Mouse (Mus musculus) heart, postnatal 0 days (tissue): ENCODE results near the gene Egfl7. TPM values are rescaled to one million over a fixed set of nuclear protein-coding genes. Genes with fewer than 3 reads are reported as not detected.

Experiments
- ATAC-seq: fragments of 200-750 bp; cut with Nextera tagmentation; 2 replicates; pipeline ENCODE4 v1.8.0; 2017; ENCODE audit warnings: low read depth, moderate number of reproducible peaks, moderate library complexity; ENCODE audit not compliant: insufficient read depth
- DNase-seq: peaks from one replicate; pipeline ENCODE4 v3.0.0-alpha.2; 2016; ENCODE audit warnings: low spot score
- H3K27ac ChIP-seq: fragments of 300-500 bp; sonication (generic); 2 replicates; pipeline ENCODE4 v1.5.1; 2014; ENCODE audit warnings: low read depth, mild to moderate bottlenecking
- H3K27me3 ChIP-seq: fragments of 300-500 bp; sonication (generic); 2 replicates; pipeline ENCODE4 v1.6.1; 2014; ENCODE audit warnings: low read length, mixed read lengths; ENCODE audit not compliant: control insufficient read depth, insufficient read depth
- H3K36me3 ChIP-seq: fragments of 300-500 bp; sonication (generic); replicated peaks from 2 replicates; pipeline ENCODE4 v1.6.1; 2014; ENCODE audit warnings: low read length, mixed read lengths; ENCODE audit not compliant: control insufficient read depth, insufficient read depth
- H3K4me1 ChIP-seq: fragments of 300-500 bp; sonication (generic); 2 replicates; pipeline ENCODE4 v1.6.1; 2014; ENCODE audit warnings: antibody characterized with exemption; ENCODE audit not compliant: control insufficient read depth, insufficient read depth
- H3K4me2 ChIP-seq: fragments of 300-500 bp; sonication (generic); 2 replicates; pipeline ENCODE4 v1.6.1; 2014; ENCODE audit warnings: low read depth, mild to moderate bottlenecking, low read length, moderate library complexity
- H3K4me3 ChIP-seq: fragments of 300-500 bp; sonication (generic); 2 replicates; pipeline ENCODE4 v1.5.1; 2014; ENCODE audit warnings: low read depth, low read length
- H3K9ac ChIP-seq: fragments of 300-500 bp; sonication (generic); replicated peaks from 2 replicates; pipeline ENCODE4 v1.6.1; 2014; ENCODE audit warnings: low read depth, low read length, mixed read lengths
- H3K9me3 ChIP-seq: fragments of 300-500 bp; sonication (generic); replicated peaks from 2 replicates; pipeline ENCODE4 v1.6.1; 2016; ENCODE audit warnings: low read length; ENCODE audit not compliant: control insufficient read depth
- CTCF ChIP-seq: IDR thresholded peaks from 2 replicates; pipeline ENCODE4 v1.5.1; 2016; ENCODE audit warnings: antibody characterized with exemption, control low read depth, low read depth
- EP300 ChIP-seq: IDR thresholded peaks from 2 replicates; pipeline ENCODE4 v1.6.1; 2016; ENCODE audit warnings: antibody characterized with exemption, low read depth
- WGBS: fragments of 180-500 bp; shearing (Covaris S2); extraction: QIAGEN DNeasy Blood & Tissue Kit; methylation state at CpG from one replicate; pipeline ENCODE4 v1.1.7; 2014; 5-methylcytosine and 5-hydroxymethylcytosine counted together
- polyA plus RNA-seq: library from polyadenylated mRNA; unstranded; fragments of >200 nt; fragmentation: Nextera tagmentation; extraction: Ambion mirVana; gene quantifications from 2 replicates; pipeline ENCODE4 v1.2.1, GENCODE M21; 2015
- total RNA-seq: library from RNA; depleted of rRNA; stranded (reverse); fragments of >200 nt; gene quantifications from 2 replicates; pipeline ENCODE4 v1.2.3, GENCODE M21; 2014; ENCODE audit warnings: low replicate concordance

Egfl7 gene
- total and polyA plus RNA-seq, 2 experiments from 2014 or later: 158 to 375 TPM

DNA sequence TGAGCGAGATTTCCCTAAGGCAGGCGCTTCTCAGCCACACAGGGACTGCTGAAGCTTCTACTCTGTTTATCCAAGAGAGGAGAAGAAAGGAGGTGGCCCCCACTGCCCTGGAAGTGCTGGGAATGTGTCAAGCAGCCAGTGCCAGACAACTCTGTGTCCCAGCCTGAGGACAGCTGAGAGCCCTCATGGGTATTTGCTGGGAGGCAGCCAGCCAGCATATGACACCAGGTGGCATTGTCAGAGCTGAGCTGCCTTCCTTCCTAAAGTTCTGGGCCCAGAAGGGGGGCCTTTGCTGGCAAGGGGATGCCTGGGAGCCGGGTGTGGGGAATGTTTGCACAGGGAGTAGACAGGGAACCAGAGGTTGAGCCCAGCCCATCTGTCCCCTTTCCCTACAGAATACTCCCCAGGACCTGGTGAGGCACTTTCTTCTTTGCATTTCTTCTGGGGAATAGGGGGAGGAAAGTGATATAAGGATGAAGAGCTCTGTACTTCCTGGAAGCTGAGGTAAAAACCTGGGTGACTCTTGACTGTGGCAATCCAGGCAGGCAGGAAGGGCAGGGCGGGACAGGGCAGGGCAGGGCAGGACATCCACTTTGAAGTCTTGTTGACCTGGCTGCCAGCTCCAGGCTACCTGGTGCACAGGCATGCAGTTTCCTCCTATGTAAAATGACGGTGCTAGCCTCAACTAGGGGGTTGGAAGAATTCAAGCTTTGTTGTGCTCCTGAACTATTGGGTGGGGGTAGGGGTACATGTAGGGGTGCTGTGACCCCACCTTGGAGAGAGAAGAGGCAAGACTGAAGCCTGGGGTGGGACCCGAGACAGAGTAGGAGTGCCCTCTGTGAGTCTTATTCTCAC lies 27.5 kb downstream of the Egfl7 start:
- Histone ChIP-seq H3K4me3 (no peak overlapping the region), H3K4me1 (peaks cover 26% of the 10 kb centered on the region), H3K27me3 (no peaks in the 10 kb centered on the region), H3K36me3 (no peaks in the 10 kb centered on the region), H3K27ac (peak overlapping the region; percentile 63), H3K4me2 (no peak overlapping the region), H3K9me3 (no peaks in the 10 kb centered on the region), H3K9ac (0 out of 2 replicates have a peak overlapping the region, but pooled peaks have one; percentile 1)
- 43% methylated on average over 6 of the region's 6 CpGs for WGBS
- peak; percentile 45; the same call in 1 of the 2 replicates for TF ChIP-seq EP300
- peak; percentile 10; the same call in 1 of the 2 replicates for TF ChIP-seq CTCF
- ATAC-seq: peak; percentile 48
- peak; percentile 76 for DNase-seq

- Histone ChIP-seq H3K27ac (no peak overlapping the region), H3K4me3 (no peak overlapping the region), H3K36me3 (no peaks in the 10 kb centered on the region), H3K27me3 (no peaks in the 10 kb centered on the region), H3K4me1 (peaks cover 26% of the 10 kb centered on the region), H3K4me2 (no peak overlapping the region), H3K9ac (no peak overlapping the region), H3K9me3 (no peaks in the 10 kb centered on the region)
- ATAC-seq (no peak), DNase-seq (no peak)
- no peak for TF ChIP-seq EP300
- TF ChIP-seq CTCF: no peak
Measured at GRCm38 (mm10) chr2:26608781-26609180, 29.0 kb downstream of the Egfl7 start.

GRCm38 (mm10) chr2:26609261-26609661 lies 29.4 kb downstream of the Egfl7 start:
- peaks cover 26% of the 10 kb centered on the region for H3K4me1 ChIP-seq
- DNase-seq: no peak
- no peak overlapping the region for H3K4me2 ChIP-seq
- no peaks in the 10 kb centered on the region for H3K27me3 ChIP-seq
- no peaks in the 10 kb centered on the region for H3K9me3 ChIP-seq
- no peak overlapping the region; the same call in 1 of the 2 replicates for H3K27ac ChIP-seq
- H3K36me3 ChIP-seq: no peaks in the 10 kb centered on the region
- peak; percentile 19; the same call in 1 of the 2 replicates for ATAC-seq
- no peak overlapping the region for H3K4me3 ChIP-seq
- TF ChIP-seq CTCF (no peak), EP300 (no peak)
- H3K9ac ChIP-seq: no peak overlapping the region

DNA sequence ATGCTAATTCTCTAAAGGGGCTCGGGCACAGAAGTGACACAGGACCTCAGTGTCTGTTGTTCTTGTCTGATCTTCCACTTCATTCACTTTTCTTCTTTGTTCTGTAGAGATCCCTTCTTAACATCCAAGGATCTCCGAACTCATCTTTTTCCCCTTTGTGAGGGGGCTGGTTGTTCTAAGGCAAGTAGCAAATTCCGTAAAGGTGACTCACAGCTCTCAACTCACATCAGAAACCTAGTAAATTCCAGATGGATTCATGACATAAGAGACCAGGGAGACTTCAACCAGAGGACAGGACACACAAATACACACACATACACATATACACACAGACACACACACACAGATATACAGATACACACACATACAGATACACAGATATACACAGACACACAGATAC lies 30.7 kb downstream of the Egfl7 start:
- Histone ChIP-seq H3K9me3 (no peaks in the 10 kb centered on the region), H3K4me2 (no peak overlapping the region), H3K36me3 (no peaks in the 10 kb centered on the region), H3K9ac (no peak overlapping the region), H3K27ac (no peak overlapping the region), H3K27me3 (no peaks in the 10 kb centered on the region), H3K4me3 (no peak overlapping the region), H3K4me1 (peaks cover 31% of the 10 kb centered on the region)
- ATAC-seq (no peak), DNase-seq (no peak)
- TF ChIP-seq CTCF: no peak
- TF ChIP-seq EP300: no peak
- 71% methylated on average over 3 of the region's 3 CpGs for WGBS

DNA sequence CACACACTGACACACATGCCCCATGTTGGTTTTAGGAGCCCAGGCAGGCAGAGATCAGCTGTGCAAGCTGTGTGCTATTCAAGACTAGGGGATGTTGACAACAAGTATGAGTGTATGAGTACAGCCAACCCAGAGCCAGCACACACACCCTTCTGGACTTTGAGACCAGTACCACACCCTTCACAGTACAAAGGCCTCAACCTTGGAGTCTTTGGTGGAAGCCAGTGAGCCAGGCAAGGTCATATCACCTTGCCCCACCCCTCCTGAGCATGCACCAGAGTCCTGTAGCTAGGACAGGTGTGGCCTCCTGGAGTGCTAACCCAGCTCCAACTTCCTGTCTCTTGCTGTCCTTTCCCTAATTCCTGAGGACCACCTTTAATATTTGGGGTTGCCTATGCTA lies 31.2 kb downstream of the Egfl7 start:
- H3K36me3 ChIP-seq: no peaks in the 10 kb centered on the region
- ATAC-seq (no peak), DNase-seq (no peak)
- H3K4me1 ChIP-seq: peaks cover 30% of the 10 kb centered on the region
- H3K9ac ChIP-seq: no peak overlapping the region
- H3K4me2 ChIP-seq: no peak overlapping the region
- H3K27ac ChIP-seq: no peak overlapping the region
- TF ChIP-seq EP300 (no peak), CTCF (no peak)
- no peaks in the 10 kb centered on the region for H3K27me3 ChIP-seq
- no peak overlapping the region for H3K4me3 ChIP-seq
- no peaks in the 10 kb centered on the region for H3K9me3 ChIP-seq

GRCm38 (mm10) chr2:26611896-26612295 lies 32.1 kb downstream of the Egfl7 start:
- TF ChIP-seq EP300 (no peak), CTCF (no peak)
- ATAC-seq (no peak), DNase-seq (no peak)
- no peak overlapping the region for H3K27ac ChIP-seq
- peaks cover 22% of the 10 kb centered on the region for H3K4me1 ChIP-seq
- H3K9ac ChIP-seq: no peak overlapping the region
- H3K36me3 ChIP-seq: no peaks in the 10 kb centered on the region
- H3K27me3 ChIP-seq: no peaks in the 10 kb centered on the region
- H3K4me2 ChIP-seq: no peak overlapping the region
- H3K4me3 ChIP-seq: no peak overlapping the region
- H3K9me3 ChIP-seq: no peaks in the 10 kb centered on the region
